Mouse (Mus musculus) forebrain, embryonic 12.5 days (tissue): ENCODE data around the gene Fmo5. TPM values are rescaled to one million over a fixed set of nuclear protein-coding genes. Genes with fewer than 3 reads are reported as not detected.

Experiments used
- ATAC-seq: fragments of 200-750 bp; cut with Nextera tagmentation; 2 replicates; pipeline ENCODE4 v1.8.0; 2017; ENCODE audit warnings: moderate TSS enrichment; ENCODE audit not compliant: low FRiP score
- H3K27ac ChIP-seq: fragments of 300-500 bp; sonication (generic); 2 replicates; pipeline ENCODE4 v1.5.1; 2016; ENCODE audit warnings: mild to moderate bottlenecking
- H3K27me3 ChIP-seq: fragments of 300-500 bp; sonication (generic); 2 replicates; pipeline ENCODE4 v1.6.1; 2016; ENCODE audit warnings: mild to moderate bottlenecking
- H3K36me3 ChIP-seq: fragments of 300-500 bp; sonication (generic); replicated peaks from 2 replicates; pipeline ENCODE4 v1.6.1; 2016; ENCODE audit warnings: mild to moderate bottlenecking
- H3K4me1 ChIP-seq: fragments of 300-500 bp; sonication (generic); 2 replicates; pipeline ENCODE4 v1.6.1; 2016
- H3K4me2 ChIP-seq: fragments of 300-500 bp; sonication (generic); 2 replicates; pipeline ENCODE4 v1.6.1; 2016; ENCODE audit warnings: mild to moderate bottlenecking, moderate library complexity
- H3K4me3 ChIP-seq: fragments of 300-500 bp; sonication (generic); replicated peaks from 2 replicates; pipeline ENCODE4 v1.5.1; 2016; ENCODE audit warnings: mild to moderate bottlenecking
- H3K9ac ChIP-seq: fragments of 300-500 bp; sonication (generic); 2 replicates; pipeline ENCODE4 v1.6.1; 2016; ENCODE audit warnings: mild to moderate bottlenecking
- H3K9me3 ChIP-seq: fragments of 300-500 bp; sonication (generic); 2 replicates; pipeline ENCODE4 v1.6.1; 2016
- WGBS: fragments of 180-500 bp; shearing (Covaris S2); methylation state at CpG from one replicate; pipeline ENCODE4 v1.1.7; 2016; 5-methylcytosine and 5-hydroxymethylcytosine counted together
- polyA plus RNA-seq: library from polyadenylated mRNA; unstranded; fragments of >200 nt; fragmentation: Nextera tagmentation; extraction: Ambion mirVana; gene quantifications from 2 replicates; pipeline ENCODE4 v1.2.1, GENCODE M21; 2016

The Fmo5 gene
- 0.42 and 0.65 TPM in 2 replicates for polyA plus RNA-seq

- H3K27me3 ChIP-seq: 0 out of 2 replicates have a peak, but pooled peaks cover 3% of the 10 kb centered on the region
- no peaks in the 10 kb centered on the region for H3K36me3 ChIP-seq
- no peaks in the 10 kb centered on the region for H3K9me3 ChIP-seq
- H3K4me1 ChIP-seq: peaks cover 8% of the 10 kb centered on the region; the same call in 1 of the 2 replicates
- H3K9ac ChIP-seq: no peak within 1 kb of the TSS; the same call in 1 of the 2 replicates
- peak within 1 kb of the TSS; percentile 33 for H3K4me3 ChIP-seq
- H3K4me2 ChIP-seq: peak within 1 kb of the TSS; percentile 50
- no peak within 1 kb of the TSS for H3K27ac ChIP-seq
- no peak for ATAC-seq
- WGBS: 5% methylated on average over 18 of the region's 18 CpGs
Observed at GRCm38 (mm10) chr3:97628391-97629001, at the start of gene Fmo5. TSS of gene Fmo5 (plus strand) at chr3:97628804.

GRCm38 (mm10) chr3:97585383-97586160 lies 43.0 kb upstream of the Fmo5 start:
- Histone ChIP-seq H3K4me1 (no peaks in the 10 kb centered on the region; the same call in 1 of the 2 replicates), H3K4me2 (no peak overlapping the region), H3K27ac (no peak overlapping the region), H3K36me3 (peaks cover 38% of the 10 kb centered on the region), H3K9ac (no peak overlapping the region), H3K27me3 (no peaks in the 10 kb centered on the region), H3K9me3 (no peaks in the 10 kb centered on the region), H3K4me3 (no peak overlapping the region)
- WGBS: 69% methylated on average over 18 of the region's 18 CpGs
- ATAC-seq: peak; percentile 84

- no peaks in the 10 kb centered on the region; the same call in 1 of the 2 replicates for H3K4me1 ChIP-seq
- H3K9me3 ChIP-seq: no peaks in the 10 kb centered on the region
- no peaks in the 10 kb centered on the region for H3K27me3 ChIP-seq
- H3K27ac ChIP-seq: no peak overlapping the region
- peaks cover 22% of the 10 kb centered on the region for H3K36me3 ChIP-seq
- no peak overlapping the region for H3K9ac ChIP-seq
- H3K4me2 ChIP-seq: no peak overlapping the region
- WGBS: 83% methylated on average over 9 of the region's 9 CpGs
- no peak for ATAC-seq
- H3K4me3 ChIP-seq: no peak overlapping the region
Observed at GRCm38 (mm10) chr3:97587656-97588055, 40.9 kb upstream of the Fmo5 start.

DNA sequence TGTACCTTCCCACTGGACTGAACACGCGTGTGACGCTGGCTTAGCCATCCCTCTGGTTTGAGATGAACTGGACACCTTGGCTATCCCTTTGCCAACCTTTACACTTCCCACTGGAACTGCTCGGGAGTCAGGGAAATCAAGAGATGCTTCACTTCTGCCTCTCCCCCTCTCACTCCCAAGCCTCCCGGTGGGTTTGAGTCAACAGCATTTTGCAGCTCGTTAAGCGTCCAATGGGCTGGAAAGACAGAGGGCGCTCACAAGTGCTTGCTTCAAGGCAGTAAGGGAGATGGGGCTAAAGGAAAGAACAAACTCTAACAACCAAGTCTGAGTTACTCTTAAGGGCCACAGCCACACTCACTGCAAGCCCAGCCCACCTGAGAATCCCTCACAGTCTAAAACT lies 37.9 kb upstream of the Fmo5 start:
- no peak overlapping the region for H3K4me3 ChIP-seq

DNA sequence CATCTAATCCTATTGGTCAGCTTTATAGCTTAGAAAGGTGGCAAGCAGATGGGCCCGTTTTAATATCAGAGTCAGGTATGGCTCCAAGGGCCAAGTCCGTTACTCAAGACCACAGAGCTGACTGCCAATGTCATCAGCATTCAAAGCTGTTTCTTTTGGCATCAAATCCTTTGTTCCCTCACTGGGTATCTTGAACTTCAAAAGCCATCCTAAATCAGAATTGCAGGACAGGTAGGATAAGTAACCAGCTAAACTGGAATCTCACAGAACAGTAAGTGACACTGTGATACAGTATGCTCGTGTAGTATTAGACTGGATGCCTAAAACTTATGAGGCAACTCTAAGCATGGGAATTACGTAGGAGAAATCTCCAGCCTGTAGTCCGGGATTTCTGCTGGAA lies 35.5 kb upstream of the Fmo5 start:
- Histone ChIP-seq H3K4me3 (no peak overlapping the region), H3K9me3 (no peaks in the 10 kb centered on the region), H3K4me1 (no peaks in the 10 kb centered on the region), H3K9ac (no peak overlapping the region), H3K27ac (no peak overlapping the region), H3K27me3 (no peaks in the 10 kb centered on the region), H3K36me3 (peaks cover 26% of the 10 kb centered on the region), H3K4me2 (no peak overlapping the region)
- WGBS: 93% methylated on average over 5 of the region's 5 CpGs
- ATAC-seq: no peak

More for the DNA sequence above, 37.9 kb upstream of the Fmo5 start:
- Histone ChIP-seq H3K9me3 (no peaks in the 10 kb centered on the region), H3K4me2 (no peak overlapping the region), H3K9ac (no peak overlapping the region), H3K36me3 (peaks cover 30% of the 10 kb centered on the region), H3K27me3 (no peaks in the 10 kb centered on the region), H3K4me1 (no peaks in the 10 kb centered on the region), H3K27ac (no peak overlapping the region)
- ATAC-seq: no peak
- WGBS: 51% methylated on average over 8 of the region's 8 CpGs

- H3K4me1 ChIP-seq: no peaks in the 10 kb centered on the region
- no peaks in the 10 kb centered on the region for H3K9me3 ChIP-seq
- peaks cover 26% of the 10 kb centered on the region for H3K36me3 ChIP-seq
- 94% methylated on average over 13 of the region's 13 CpGs for WGBS
- ATAC-seq: no peak
- no peak overlapping the region for H3K4me3 ChIP-seq
- no peak overlapping the region for H3K27ac ChIP-seq
- no peak overlapping the region for H3K9ac ChIP-seq
- H3K27me3 ChIP-seq: no peaks in the 10 kb centered on the region
- no peak overlapping the region for H3K4me2 ChIP-seq
Observed at GRCm38 (mm10) chr3:97594140-97594539, 34.5 kb upstream of the Fmo5 start.

DNA sequence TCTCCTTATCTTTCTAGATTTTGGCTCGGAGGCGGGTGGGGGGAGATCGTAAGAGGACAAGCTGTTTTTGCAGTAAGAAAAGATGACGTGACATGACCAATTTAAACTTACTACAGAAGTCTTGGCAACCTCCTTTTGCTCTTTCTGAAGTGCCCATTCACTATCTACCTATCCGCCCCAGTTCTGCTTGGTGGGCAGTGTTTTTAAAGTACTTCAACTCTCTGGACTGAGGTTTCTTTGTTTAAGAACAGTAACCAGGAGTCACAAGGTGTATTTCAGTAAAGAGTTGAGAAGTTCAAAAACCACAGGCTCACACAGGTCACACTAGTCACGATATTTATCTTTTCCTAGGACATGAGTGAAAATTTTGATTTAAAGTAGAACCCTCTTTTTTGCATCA lies 33.5 kb upstream of the Fmo5 start:
- Histone ChIP-seq H3K27me3 (no peaks in the 10 kb centered on the region), H3K4me1 (no peaks in the 10 kb centered on the region), H3K36me3 (peaks cover 18% of the 10 kb centered on the region), H3K27ac (no peak overlapping the region), H3K9ac (no peak overlapping the region), H3K4me3 (no peak overlapping the region), H3K4me2 (no peak overlapping the region), H3K9me3 (no peaks in the 10 kb centered on the region)
- 92% methylated on average over 6 of the region's 6 CpGs for WGBS
- no peak for ATAC-seq

- no peaks in the 10 kb centered on the region for H3K4me1 ChIP-seq
- H3K9me3 ChIP-seq: no peaks in the 10 kb centered on the region
- 91% methylated on average over 8 of the region's 8 CpGs for WGBS
- H3K27ac ChIP-seq: no peak overlapping the region
- H3K4me3 ChIP-seq: no peak overlapping the region
- no peak overlapping the region for H3K9ac ChIP-seq
- H3K4me2 ChIP-seq: no peak overlapping the region
- peaks cover 21% of the 10 kb centered on the region for H3K36me3 ChIP-seq
- no peaks in the 10 kb centered on the region for H3K27me3 ChIP-seq
- no peak for ATAC-seq
Observed at GRCm38 (mm10) chr3:97596796-97597195, 31.8 kb upstream of the Fmo5 start.

DNA sequence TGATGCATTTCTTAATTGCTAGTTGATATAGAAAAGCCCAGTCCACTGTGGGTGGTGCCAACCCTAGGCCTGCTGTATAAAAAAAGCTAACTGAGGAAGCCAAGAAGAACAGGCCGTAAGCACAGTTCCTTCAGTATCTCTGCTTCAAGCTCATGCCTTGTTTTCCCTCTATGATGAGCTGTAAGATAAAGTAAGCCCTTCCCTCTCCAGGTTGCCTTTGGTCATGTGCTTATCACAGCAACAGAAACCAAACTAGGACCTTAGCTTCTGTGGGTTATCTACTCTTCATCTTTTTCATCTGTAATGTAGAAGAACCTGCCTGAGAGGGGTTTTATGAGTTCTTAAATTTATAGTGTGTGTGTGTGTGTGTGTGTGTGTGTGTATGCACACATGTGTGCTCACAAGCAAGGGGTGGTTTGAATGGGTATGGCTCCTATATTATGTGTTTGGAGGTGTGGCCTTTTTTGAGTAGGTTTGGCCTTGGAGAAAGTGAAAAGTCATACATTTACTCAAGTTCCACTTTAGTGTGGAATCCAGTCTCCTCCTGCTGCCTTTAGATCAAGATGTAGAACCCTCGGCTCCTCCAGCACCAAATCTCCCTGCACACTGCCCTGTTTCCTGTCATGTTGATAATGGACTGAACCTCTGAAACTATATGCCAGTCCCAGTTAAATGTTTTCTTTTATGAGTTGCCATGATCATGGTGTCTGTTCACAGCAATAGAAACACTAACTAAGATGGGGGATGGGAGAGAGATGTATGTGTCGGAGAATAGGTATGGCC lies 28.4 kb upstream of the Fmo5 start:
- H3K27me3 ChIP-seq: no peaks in the 10 kb centered on the region
- WGBS: 97% methylated on average over 3 of the region's 3 CpGs

DNA sequence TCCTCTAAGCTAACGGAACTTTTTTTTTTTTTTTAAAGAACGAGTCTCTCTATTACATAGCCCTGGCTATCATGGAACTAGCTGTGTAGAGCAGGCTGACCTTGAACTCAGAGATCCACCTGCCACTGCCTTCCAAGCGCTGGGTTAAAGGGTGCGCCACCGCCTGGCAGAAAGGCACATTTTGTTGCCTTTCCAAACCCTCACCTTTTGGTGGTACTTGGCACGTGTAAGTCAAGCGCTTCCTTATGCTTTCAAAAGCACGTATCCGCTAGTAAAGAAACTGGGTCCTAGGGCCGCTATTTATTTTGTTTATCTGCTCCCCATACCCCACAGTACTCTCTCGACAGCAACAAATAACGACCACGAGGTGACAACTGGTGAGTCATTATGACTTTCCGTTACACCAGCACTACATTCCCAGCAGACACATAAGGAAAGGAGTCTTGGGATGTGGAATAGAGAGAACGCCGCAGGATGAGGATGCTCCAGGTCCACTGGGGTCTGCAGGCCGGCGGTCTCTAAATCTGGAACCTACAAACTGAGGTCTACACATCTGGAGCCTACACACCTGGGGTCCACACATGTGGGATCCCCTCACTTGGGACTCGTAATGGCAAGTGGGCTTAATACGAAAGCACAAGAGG lies 19.3 kb upstream of the Fmo5 start:
- Histone ChIP-seq H3K4me3 (peak overlapping the region; percentile 86), H3K36me3 (no peaks in the 10 kb centered on the region), H3K9me3 (no peaks in the 10 kb centered on the region), H3K9ac (peak overlapping the region; percentile 81), H3K4me2 (peak overlapping the region; percentile 62), H3K27me3 (0 out of 2 replicates have a peak, but pooled peaks cover 4% of the 10 kb centered on the region), H3K4me1 (peaks cover 7% of the 10 kb centered on the region), H3K27ac (peak overlapping the region; percentile 93)
- WGBS: 4% methylated on average over 20 of the region's 20 CpGs
- ATAC-seq: no peak; the same call in 1 of the 2 replicates

More for the DNA sequence above, 28.4 kb upstream of the Fmo5 start:
- no peak for ATAC-seq
- H3K36me3 ChIP-seq: peaks cover 11% of the 10 kb centered on the region
- H3K9ac ChIP-seq: no peak overlapping the region
- H3K4me3 ChIP-seq: no peak overlapping the region
- no peak overlapping the region for H3K27ac ChIP-seq
- H3K4me1 ChIP-seq: no peaks in the 10 kb centered on the region
- no peak overlapping the region for H3K4me2 ChIP-seq
- H3K9me3 ChIP-seq: no peaks in the 10 kb centered on the region

DNA sequence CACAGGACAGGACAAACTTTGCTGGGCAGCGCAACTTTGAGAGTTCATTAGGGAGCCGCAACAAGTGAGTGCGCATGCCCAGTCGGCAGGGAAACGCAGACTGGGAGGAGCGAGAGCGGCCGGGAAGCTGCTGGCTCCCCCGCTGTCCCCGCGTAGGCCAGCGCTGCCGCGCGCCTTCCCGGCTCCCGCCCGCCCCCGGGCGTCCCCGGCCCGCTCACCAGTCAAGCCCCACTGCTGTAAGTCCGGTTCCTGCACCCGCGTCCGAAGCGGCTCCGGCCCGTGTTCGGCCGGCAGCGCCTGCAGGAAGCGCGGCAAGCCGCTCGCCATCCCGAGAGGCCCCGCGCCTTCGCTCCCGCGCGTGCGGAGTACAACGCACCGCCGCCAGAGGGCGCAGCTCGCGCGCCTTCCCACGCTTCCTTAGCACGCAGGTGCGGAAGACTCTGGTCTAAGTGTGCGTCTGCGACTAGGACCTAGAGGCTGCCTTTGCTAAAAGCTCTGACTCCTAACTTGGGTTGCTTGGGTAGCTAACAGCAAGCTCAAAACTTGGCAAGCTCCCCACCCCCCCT lies 18.7 kb upstream of the Fmo5 start, which contains the start of gene Chd1l:
Chd1l (minus strand) TSS at position 359 of the 566 bp plus-strand sequence.
- Histone ChIP-seq H3K27me3 (0 out of 2 replicates have a peak, but pooled peaks cover 4% of the 10 kb centered on the region), H3K36me3 (no peaks in the 10 kb centered on the region), H3K9ac (peak within 1 kb of the TSS; percentile 81), H3K27ac (peak within 1 kb of the TSS; percentile 93), H3K4me3 (peak within 1 kb of the TSS; percentile 86), H3K4me2 (peak within 1 kb of the TSS; percentile 62), H3K9me3 (no peaks in the 10 kb centered on the region), H3K4me1 (peaks cover 7% of the 10 kb centered on the region)
- ATAC-seq: peak; percentile 96
- under 1% methylated on average over 56 of the region's 56 CpGs for WGBS
